In genomic region chr1:40116422-40116821, GRCm38 (mm10) we compare ENCODE assay signal across 8 mouse cellular contexts. TPM values are rescaled to one million over a fixed set of nuclear protein-coding genes. Genes with fewer than 3 reads are reported as not detected.
DNase-seq lines count a peak whose midpoint lies in the region; ATAC-seq and TF ChIP-seq lines count a peak whose summit lies in the region.

No protein-coding gene starts in this region.

- H3K9ac ChIP-seq in CH12.LX (ENCODE audit: insufficient read depth, low read depth), result no peak overlapping the region
- H3K9ac ChIP-seq in liver, embryonic 15.5 days, result no peak overlapping the region

- H3K27me3 ChIP-seq in CH12.LX (replicated peaks), result no peaks in the 10 kb centered on the region
- H3K27me3 ChIP-seq in forebrain, embryonic 10.5 days (ENCODE audit: poor library complexity, severe bottlenecking), result no peaks in the 10 kb centered on the region
- H3K27me3 ChIP-seq in liver, embryonic 15.5 days, result no peaks in the 10 kb centered on the region

- H3K4me3 ChIP-seq in CH12.LX (replicated peaks in 1 of 3; ENCODE audit: low read depth in 2 of 3, low read length in 2 of 3, poor library complexity in 1 of 3), result no peak overlapping the region
- no peak overlapping the region for H3K4me3 ChIP-seq in forebrain, embryonic 10.5 days
- no peak overlapping the region for H3K4me3 ChIP-seq in liver, embryonic 15.5 days (replicated peaks)
- H3K4me3 ChIP-seq in olfactory bulb, adult 2 months (ENCODE audit: insufficient read depth, low read depth, low read length), result no peak overlapping the region

- DNase-seq in CH12.LX (ENCODE audit: extremely low read depth), result peak; percentile 89
- DNase-seq in brain, embryonic 14.5 days (ENCODE audit: low read depth), result peak; percentile 70
- DNase-seq in forebrain, embryonic 10.5 days (ENCODE audit: extremely low spot score, low spot score), result peak; percentile 76
- DNase-seq in heart, postnatal 10 days, result peak; percentile 90 to 95
- peak; percentile 78 to 93 for DNase-seq in kidney, postnatal 36 days
- peak; percentile 29 to 38 for DNase-seq in thymus, adult 18-20 months

- ATAC-seq in liver, embryonic 15.5 days (ENCODE audit: insufficient read depth), result peak; percentile 49; the same call in 1 of the 2 replicates

- H3K27ac ChIP-seq in CH12.LX (ENCODE audit: insufficient read depth, low read depth), result no peak overlapping the region
- H3K27ac ChIP-seq in forebrain, embryonic 10.5 days, result no peak overlapping the region
- no peak overlapping the region; the same call in 1 of the 2 replicates for H3K27ac ChIP-seq in liver, embryonic 15.5 days (replicated peaks)
- no peak overlapping the region for H3K27ac ChIP-seq in olfactory bulb, adult 2 months (ENCODE audit: insufficient read depth, low read depth, low read length)

- TF ChIP-seq RAD21 in CH12.LX (IDR thresholded peaks at IDR 0.05; ENCODE audit: low read depth, low read length), result peak; percentile 80

- TF ChIP-seq CTCF in CH12.LX (conservative IDR thresholded peaks at IDR 0.05 in 1 of 2, IDR thresholded peaks at IDR 0.05 in 1 of 2; ENCODE audit: low read depth in 2 of 2, low read length in 2 of 2), result peak; percentile 46 to 84
- peak; percentile 83; the same call in 1 of the 2 replicates for TF ChIP-seq CTCF in brain, embryonic 14.5 days (IDR thresholded peaks at IDR 0.05; ENCODE audit: borderline replicate concordance, extremely low read depth, insufficient read depth, insufficient read length)
- peak; percentile 52; the same call in 1 of the 2 replicates for TF ChIP-seq CTCF in olfactory bulb, adult 2 months (IDR thresholded peaks at IDR 0.05; ENCODE audit: insufficient read depth, low read depth, low read length)

- peak overlapping the region; percentile 17; the same call in 1 of the 2 replicates for H3K4me2 ChIP-seq in CH12.LX (ENCODE audit: insufficient read depth, low read depth, poor library complexity, severe bottlenecking)
- H3K4me2 ChIP-seq in liver, embryonic 15.5 days, result no peak overlapping the region

- dilution Hi-C loops in CH12.LX (cut with MboI; ENCODE audit: extremely low pct_ligation_motif_present, extremely low pct_unique_long_range_greater_than_20kb, low sequenced_read_pairs), result no loop called here

- WGBS in forebrain, embryonic 10.5 days, result 5% methylated on average over 7 of the region's 8 CpGs
- 2% methylated on average over 8 of the region's 8 CpGs for WGBS in liver, embryonic 15.5 days (ENCODE audit: insufficient replicate concordance)
- WGBS in olfactory bulb, adult 2 months, result 7% methylated on average over 8 of the region's 8 CpGs

- no peak for TF ChIP-seq EP300 in CH12.LX (IDR thresholded peaks at IDR 0.05; ENCODE audit: low read length)

- no peaks in the 10 kb centered on the region for H3K36me3 ChIP-seq in CH12.LX (replicated peaks in 1 of 2; ENCODE audit: control insufficient read depth in 1 of 2, insufficient read depth in 1 of 2, low read length in 1 of 2)
- H3K36me3 ChIP-seq in forebrain, embryonic 10.5 days (replicated peaks), result no peaks in the 10 kb centered on the region
- no peaks in the 10 kb centered on the region for H3K36me3 ChIP-seq in liver, embryonic 15.5 days (replicated peaks)

- intact Hi-C loops in heart, postnatal 10 days (cut with DNase I), result loop anchor here (2.0 to 10.0 kb wide), 5 partner anchors 56 to 538 kb away; no protein-coding TSS in a partner anchor

- in situ Hi-C loops in CH12.LX (cut with MboI; ENCODE audit: low pct_ligation_motif_present, low pct_unique_long_range_greater_than_20kb, low sequenced_read_pairs), result loop anchor here (25.0 kb wide), 1 partner anchor 421 kb away; no protein-coding TSS in a partner anchor

- no peak for TF ChIP-seq POLR2A in CH12.LX (IDR thresholded peaks at IDR 0.05; ENCODE audit: low read depth, low read length)
- no peak for TF ChIP-seq POLR2A in brain, embryonic 14.5 days (IDR thresholded peaks at IDR 0.05; ENCODE audit: borderline replicate concordance, extremely low read depth, insufficient read depth, insufficient read length, poor library complexity, severe bottlenecking)
- no peak for TF ChIP-seq POLR2A in olfactory bulb, adult 2 months (IDR thresholded peaks at IDR 0.05; ENCODE audit: insufficient read depth, low read depth, low read length)

- H3K79me2 ChIP-seq in CH12.LX (replicated peaks; ENCODE audit: control insufficient read depth, extremely low read depth, insufficient read depth, poor library complexity, severe bottlenecking), result no peaks in the 10 kb centered on the region

- 0 out of 4 replicates have a peak, but pooled peaks cover 0 to 5% of the 10 kb centered on the region in 2 experiments for H3K4me1 ChIP-seq in CH12.LX (ENCODE audit: control insufficient read depth in 1 of 2, insufficient read depth in 2 of 2)
- peaks cover 11% of the 10 kb centered on the region for H3K4me1 ChIP-seq in forebrain, embryonic 10.5 days
- H3K4me1 ChIP-seq in liver, embryonic 15.5 days (replicated peaks), result no peaks in the 10 kb centered on the region
- H3K4me1 ChIP-seq in olfactory bulb, adult 2 months (ENCODE audit: control insufficient read depth, insufficient read depth, low read length), result no peaks in the 10 kb centered on the region

- H3K9me3 ChIP-seq in CH12.LX (replicated peaks; ENCODE audit: low read length), result no peaks in the 10 kb centered on the region
- H3K9me3 ChIP-seq in forebrain, embryonic 10.5 days, result no peaks in the 10 kb centered on the region
- H3K9me3 ChIP-seq in liver, embryonic 15.5 days (replicated peaks), result no peaks in the 10 kb centered on the region

TF ChIP-seq in CH12.LX, 34 proteins besides CTCF, POLR2A, EP300 and RAD21:
- TF ChIP-seq GABPA (IDR thresholded peaks at IDR 0.05; ENCODE audit: insufficient replicate concordance, low read depth, low read length), result no peak
- TF ChIP-seq ZNF384 (IDR thresholded peaks at IDR 0.05; ENCODE audit: low read depth, low read length), result no peak
- TF ChIP-seq USF2 (conservative IDR thresholded peaks at IDR 0.05; ENCODE audit: low read depth, low read length), result no peak
- no peak for TF ChIP-seq CHD2 (IDR thresholded peaks at IDR 0.05; ENCODE audit: low read length)
- TF ChIP-seq ZKSCAN1 (IDR thresholded peaks at IDR 0.05; ENCODE audit: borderline replicate concordance, low read depth, low read length), result no peak
- no peak; the same call in 1 of the 2 replicates for TF ChIP-seq ZC3H11A (IDR thresholded peaks at IDR 0.05; ENCODE audit: low read depth, low read length)
- peak; percentile 82 for TF ChIP-seq SMC3 (IDR thresholded peaks at IDR 0.05; ENCODE audit: low read depth, low read length)
- peak; percentile 54; the same call in 1 of the 2 replicates for TF ChIP-seq IRF4 (IDR thresholded peaks at IDR 0.05; ENCODE audit: low read depth, low read length)

RNA-seq across cellular contexts. Expression of gene Il1r2, which starts 42.5 kb away (rescaled TPM):
- total RNA-seq in CH12.LX (2012; rRNA removed) (0.13 and 0.17 TPM in 2 replicates), CH12.LX (2014; rRNA removed) (2.2 and 2.8 TPM in 2 replicates)
- polyA plus RNA-seq in CH12.LX (2012; ENCODE audit: insufficient read length, low read depth), result 1.0 and 1.1 TPM in 2 replicates
- 0.21 and 0.25 TPM in 2 replicates for polyA plus RNA-seq in brain, embryonic 14.5 days (2012; rRNA removed)
- 0.40 TPM in 1 of 2 replicates, not detected in the other for polyA plus RNA-seq in forebrain, embryonic 10.5 days (2016; fragmentation: Nextera tagmentation; extraction: Ambion mirVana)
- total RNA-seq in heart, postnatal 10 days (2021), result not detected
- 1.8 and 1.9 TPM in 2 replicates for polyA plus RNA-seq in liver, embryonic 15.5 days (2015; fragmentation: Nextera tagmentation; extraction: Ambion mirVana)
- not detected in 2 replicates for polyA plus RNA-seq in olfactory bulb, adult 2 months (2012; ENCODE audit: insufficient read depth, insufficient read length, low replicate concordance, missing spikeins)

Comparison
In these comparisons a context has a peak if more than half of its experiments do, and no peak if none do; other contexts are left out.
1. DNase-seq: peak in every context shown above with its lines; median percentile 92 in heart, postnatal 10 days; 89 in CH12.LX; 86 in kidney, postnatal 36 days; 76 in forebrain, embryonic 10.5 days; 70 in brain, embryonic 14.5 days; 34 in thymus, adult 18-20 months.